Mouse (Mus musculus): ENCODE data around the gene Vat1l. TPM values are rescaled to one million over a fixed set of nuclear protein-coding genes. Genes with fewer than 3 reads are reported as not detected.

The Vat1l gene
- polyA plus RNA-seq (2011; ENCODE audit: insufficient read depth, insufficient read length, low replicate concordance, missing spikeins), result not detected in 2 replicates

GRCm38 (mm10) chr8:114205221-114205901, at the start of gene Vat1l:
Gene Vat1l (plus strand): TSS chr8:114205612.
- TF ChIP-seq CTCF (IDR thresholded peaks at IDR 0.05; ENCODE audit: control insufficient read depth, insufficient read depth, low read length) (no peak), POLR2A (IDR thresholded peaks at IDR 0.05; ENCODE audit: borderline replicate concordance, control insufficient read depth, low read depth, low read length) (no peak)
- Histone ChIP-seq H3K4me3 (replicated peaks; ENCODE audit: control insufficient read depth, low read depth, low read length) (no peak within 1 kb of the TSS), H3K4me1 (ENCODE audit: control insufficient read depth, insufficient read depth, low read length) (no peaks in the 10 kb centered on the region), H3K27ac (ENCODE audit: control insufficient read depth, insufficient read depth, low read depth, low read length, poor library complexity) (no peak within 1 kb of the TSS)
- 2% methylated on average over 39 of the region's 39 CpGs for WGBS

DNA sequence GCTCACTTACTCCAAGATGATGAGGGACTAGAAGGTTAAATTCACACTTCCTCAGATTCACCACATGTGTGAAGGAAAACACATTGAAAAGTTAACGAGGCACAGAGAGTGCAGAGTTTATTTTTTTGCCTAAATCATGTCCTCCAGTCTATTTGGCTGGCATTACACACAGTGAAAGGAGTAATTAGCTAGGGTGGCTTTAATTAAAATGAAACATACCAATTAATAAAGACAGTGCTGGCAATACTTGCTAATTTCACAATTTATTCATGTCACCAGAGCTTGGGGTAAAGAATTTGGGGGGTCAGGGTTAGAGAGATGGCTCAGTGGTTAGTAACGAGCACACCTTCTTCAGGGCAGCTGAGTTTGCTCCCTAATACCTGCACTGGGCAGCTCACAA, 46.8 kb upstream of the Vat1l start:
- Histone ChIP-seq H3K27ac (ENCODE audit: control insufficient read depth, insufficient read depth, low read depth, low read length, poor library complexity) (no peak overlapping the region), H3K4me1 (ENCODE audit: control insufficient read depth, insufficient read depth, low read length) (no peaks in the 10 kb centered on the region; the same call in 1 of the 2 replicates), H3K4me3 (replicated peaks; ENCODE audit: control insufficient read depth, low read depth, low read length) (no peak overlapping the region)
- WGBS, result 60% methylated on average over 2 of the region's 2 CpGs
- TF ChIP-seq POLR2A (IDR thresholded peaks at IDR 0.05; ENCODE audit: borderline replicate concordance, control insufficient read depth, low read depth, low read length) (no peak), CTCF (IDR thresholded peaks at IDR 0.05; ENCODE audit: control insufficient read depth, insufficient read depth, low read length) (no peak)

DNA sequence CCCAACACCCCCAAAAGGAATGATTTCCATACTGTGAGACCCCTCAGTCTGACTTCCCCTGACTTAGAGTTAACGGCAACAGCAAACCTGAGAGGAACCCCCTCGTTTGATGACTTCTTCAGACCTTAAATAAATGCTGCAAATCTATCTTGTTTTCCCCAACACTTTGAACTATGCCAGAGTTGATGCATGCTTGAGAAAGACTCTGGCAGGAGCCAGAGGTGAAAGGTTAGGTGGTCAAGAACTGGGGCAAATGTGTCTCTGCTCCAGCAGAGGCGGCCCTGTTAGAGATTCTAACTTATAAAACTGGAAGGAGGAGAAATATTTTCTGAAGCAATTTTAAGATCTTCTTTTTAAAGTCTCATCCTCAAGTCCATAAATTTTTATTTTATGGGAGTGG, 45.7 kb upstream of the Vat1l start:
- peaks cover 2% of the 10 kb centered on the region; the same call in 1 of the 2 replicates for H3K4me1 ChIP-seq (ENCODE audit: control insufficient read depth, insufficient read depth, low read length)
- TF ChIP-seq POLR2A (IDR thresholded peaks at IDR 0.05; ENCODE audit: borderline replicate concordance, control insufficient read depth, low read depth, low read length) (no peak), CTCF (IDR thresholded peaks at IDR 0.05; ENCODE audit: control insufficient read depth, insufficient read depth, low read length) (no peak)
- no peak overlapping the region for H3K27ac ChIP-seq (ENCODE audit: control insufficient read depth, insufficient read depth, low read depth, low read length, poor library complexity)
- WGBS, result 84% methylated on average over 3 of the region's 3 CpGs
- no peak overlapping the region for H3K4me3 ChIP-seq (replicated peaks; ENCODE audit: control insufficient read depth, low read depth, low read length)

DNA sequence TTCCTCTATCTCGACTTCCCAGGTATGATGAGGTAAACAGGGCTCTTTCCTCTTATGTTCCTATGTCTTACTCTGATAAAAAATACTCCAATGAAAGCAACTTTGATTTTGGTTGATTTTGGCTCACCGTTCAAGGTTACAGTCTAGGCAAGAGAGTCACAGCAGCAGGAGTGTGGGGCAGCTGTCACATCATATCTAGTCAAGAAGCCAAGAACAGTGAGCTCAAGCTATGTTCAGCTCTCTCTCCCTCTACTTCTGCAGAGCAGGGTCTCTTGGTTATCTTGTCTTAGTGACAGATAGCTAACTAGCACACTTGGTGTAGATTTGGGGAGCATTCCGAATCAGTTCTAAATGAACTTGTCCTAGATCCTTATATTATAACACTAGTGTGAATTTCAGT, 41.5 kb upstream of the Vat1l start:
- Histone ChIP-seq H3K4me1 (ENCODE audit: control insufficient read depth, insufficient read depth, low read length) (peaks cover 2% of the 10 kb centered on the region; the same call in 1 of the 2 replicates), H3K4me3 (replicated peaks; ENCODE audit: control insufficient read depth, low read depth, low read length) (no peak overlapping the region), H3K27ac (ENCODE audit: control insufficient read depth, insufficient read depth, low read depth, low read length, poor library complexity) (no peak overlapping the region)
- TF ChIP-seq CTCF (IDR thresholded peaks at IDR 0.05; ENCODE audit: control insufficient read depth, insufficient read depth, low read length) (no peak), POLR2A (IDR thresholded peaks at IDR 0.05; ENCODE audit: borderline replicate concordance, control insufficient read depth, low read depth, low read length) (no peak)
- WGBS, result 76% methylated on average over 3 of the region's 3 CpGs

DNA sequence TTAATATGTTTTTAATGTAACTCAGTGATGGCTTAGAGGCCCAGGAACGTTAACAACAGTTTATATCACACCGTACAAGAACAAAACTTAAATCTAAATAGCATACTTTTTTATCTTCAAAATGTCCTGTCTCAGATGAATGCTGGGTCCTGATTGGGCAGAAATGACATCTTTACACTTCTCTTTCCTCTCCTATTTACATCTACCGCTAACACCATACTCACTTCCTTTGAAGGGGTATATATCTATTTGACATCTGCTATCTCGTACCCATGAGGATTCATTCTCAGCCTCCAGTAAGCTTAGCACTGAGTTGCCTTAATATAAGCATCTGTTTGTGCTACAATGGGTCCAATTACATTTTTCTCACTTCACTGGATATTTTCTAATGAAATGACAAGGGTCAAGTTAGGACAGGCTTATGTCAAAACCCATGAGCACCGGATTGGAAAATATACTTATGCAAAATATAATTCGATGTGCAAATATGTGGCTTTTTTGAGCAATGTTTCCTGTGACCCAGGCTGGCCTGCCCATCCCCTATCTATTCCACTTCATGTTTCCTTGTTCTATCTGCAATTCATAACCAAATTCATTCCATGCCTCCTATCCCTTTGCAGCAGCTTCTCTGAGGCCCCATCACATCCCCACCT, 40.8 kb upstream of the Vat1l start:
- Histone ChIP-seq H3K27ac (ENCODE audit: control insufficient read depth, insufficient read depth, low read depth, low read length, poor library complexity) (no peak overlapping the region), H3K4me1 (ENCODE audit: control insufficient read depth, insufficient read depth, low read length) (peaks cover 2% of the 10 kb centered on the region; the same call in 1 of the 2 replicates), H3K4me3 (replicated peaks; ENCODE audit: control insufficient read depth, low read depth, low read length) (no peak overlapping the region)
- WGBS, result 53% methylated on average over 6 of the region's 6 CpGs
- TF ChIP-seq CTCF (IDR thresholded peaks at IDR 0.05; ENCODE audit: control insufficient read depth, insufficient read depth, low read length), result no peak
- TF ChIP-seq POLR2A (IDR thresholded peaks at IDR 0.05; ENCODE audit: borderline replicate concordance, control insufficient read depth, low read depth, low read length), result no peak

GRCm38 (mm10) chr8:114165741-114166140, 39.7 kb upstream of the Vat1l start:
- TF ChIP-seq CTCF (IDR thresholded peaks at IDR 0.05; ENCODE audit: control insufficient read depth, insufficient read depth, low read length) (no peak), POLR2A (IDR thresholded peaks at IDR 0.05; ENCODE audit: borderline replicate concordance, control insufficient read depth, low read depth, low read length) (no peak)
- WGBS, result 68% methylated on average over 2 of the region's 2 CpGs

DNA sequence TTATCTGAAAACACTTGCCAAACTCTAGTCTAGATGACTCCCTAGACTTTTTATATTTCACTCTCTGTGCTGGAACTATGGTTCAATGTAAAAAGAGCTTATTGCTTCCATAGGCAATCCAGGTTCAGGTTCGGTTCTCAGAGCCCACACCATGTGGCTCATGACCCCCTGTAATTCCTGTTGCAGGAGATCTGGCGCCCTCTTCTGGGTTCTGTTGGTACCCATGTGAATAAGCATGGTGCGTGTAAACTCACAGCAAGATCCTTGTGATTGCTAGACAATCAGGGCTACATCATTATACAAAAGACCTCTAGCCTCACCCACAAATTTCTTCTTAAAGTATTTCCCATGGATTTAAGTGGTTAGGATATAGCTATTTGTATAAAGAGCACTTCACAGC, 28.7 kb upstream of the Vat1l start:
- no peaks in the 10 kb centered on the region for H3K4me1 ChIP-seq (ENCODE audit: control insufficient read depth, insufficient read depth, low read length)
- H3K27ac ChIP-seq (ENCODE audit: control insufficient read depth, insufficient read depth, low read depth, low read length, poor library complexity), result no peak overlapping the region
- H3K4me3 ChIP-seq (replicated peaks; ENCODE audit: control insufficient read depth, low read depth, low read length), result no peak overlapping the region
- WGBS, result 62% methylated on average over 3 of the region's 3 CpGs
- TF ChIP-seq POLR2A (IDR thresholded peaks at IDR 0.05; ENCODE audit: borderline replicate concordance, control insufficient read depth, low read depth, low read length), result no peak
- TF ChIP-seq CTCF (IDR thresholded peaks at IDR 0.05; ENCODE audit: control insufficient read depth, insufficient read depth, low read length), result peak; percentile 43; the same call in 1 of the 2 replicates

More at GRCm38 (mm10) chr8:114165741-114166140, 39.7 kb upstream of the Vat1l start:
- no peak overlapping the region for H3K27ac ChIP-seq (ENCODE audit: control insufficient read depth, insufficient read depth, low read depth, low read length, poor library complexity)
- H3K4me1 ChIP-seq (ENCODE audit: control insufficient read depth, insufficient read depth, low read length), result peaks cover 2% of the 10 kb centered on the region; the same call in 1 of the 2 replicates
- no peak overlapping the region for H3K4me3 ChIP-seq (replicated peaks; ENCODE audit: control insufficient read depth, low read depth, low read length)

GRCm38 (mm10) chr8:114193334-114193733, 12.1 kb upstream of the Vat1l start:
- H3K4me3 ChIP-seq (replicated peaks; ENCODE audit: control insufficient read depth, low read depth, low read length), result no peak overlapping the region
- 50% methylated on average over 5 of the region's 5 CpGs for WGBS
- H3K27ac ChIP-seq (ENCODE audit: control insufficient read depth, insufficient read depth, low read depth, low read length, poor library complexity), result no peak overlapping the region
- no peak for TF ChIP-seq POLR2A (IDR thresholded peaks at IDR 0.05; ENCODE audit: borderline replicate concordance, control insufficient read depth, low read depth, low read length)
- TF ChIP-seq CTCF (IDR thresholded peaks at IDR 0.05; ENCODE audit: control insufficient read depth, insufficient read depth, low read length), result no peak
- peaks cover 2% of the 10 kb centered on the region; the same call in 1 of the 2 replicates for H3K4me1 ChIP-seq (ENCODE audit: control insufficient read depth, insufficient read depth, low read length)
